Mouse (Mus musculus) limb, embryonic 12.5 days (tissue): Measurements from ENCODE around the gene Gosr1. TPM values are rescaled to one million over a fixed set of nuclear protein-coding genes. Genes with fewer than 3 reads are reported as not detected.

Experiments used
- ATAC-seq: fragments of 200-750 bp; cut with Nextera tagmentation; 2 replicates; pipeline ENCODE4 v1.8.0; 2017; ENCODE audit warnings: low read depth, moderate TSS enrichment; ENCODE audit not compliant: insufficient number of reproducible peaks, insufficient read depth, low FRiP score, low TSS enrichment
- H3K27ac ChIP-seq: fragments of 300-500 bp; sonication (generic); 2 replicates; pipeline ENCODE4 v1.5.1; 2016; ENCODE audit warnings: mild to moderate bottlenecking, moderate library complexity
- H3K27me3 ChIP-seq: fragments of 300-500 bp; sonication (generic); 2 replicates; pipeline ENCODE4 v1.6.1; 2016; ENCODE audit warnings: mild to moderate bottlenecking, moderate library complexity
- H3K36me3 ChIP-seq: fragments of 300-500 bp; sonication (generic); 2 replicates; pipeline ENCODE4 v1.6.1; 2016; ENCODE audit warnings: mild to moderate bottlenecking, moderate library complexity
- H3K4me1 ChIP-seq: fragments of 300-500 bp; sonication (generic); replicated peaks from 2 replicates; pipeline ENCODE4 v1.6.1; 2016
- H3K4me2 ChIP-seq: fragments of 300-500 bp; sonication (generic); 2 replicates; pipeline ENCODE4 v1.6.1; 2016; ENCODE audit warnings: mild to moderate bottlenecking, moderate library complexity
- H3K4me3 ChIP-seq: fragments of 300-500 bp; sonication (generic); replicated peaks from 2 replicates; pipeline ENCODE4 v1.5.1; 2016; ENCODE audit warnings: mild to moderate bottlenecking
- H3K9ac ChIP-seq: fragments of 300-500 bp; sonication (generic); replicated peaks from 2 replicates; pipeline ENCODE4 v1.6.1; 2016; ENCODE audit warnings: mild to moderate bottlenecking, moderate library complexity
- H3K9me3 ChIP-seq: fragments of 300-500 bp; sonication (generic); 2 replicates; pipeline ENCODE4 v1.6.1; 2016; ENCODE audit warnings: mild to moderate bottlenecking, moderate library complexity
- WGBS: fragments of 180-500 bp; shearing (Covaris S2); methylation state at CpG from one replicate; pipeline ENCODE4 v1.1.7; 2016; 5-methylcytosine and 5-hydroxymethylcytosine counted together
- polyA plus RNA-seq: library from polyadenylated mRNA; unstranded; fragments of >200 nt; fragmentation: Nextera tagmentation; extraction: Ambion mirVana; gene quantifications from 2 replicates; pipeline ENCODE4 v1.2.1, GENCODE M21; 2016

Gene Gosr1
- polyA plus RNA-seq, 1 experiment from 2014 or later = 23.7 TPM

GRCm38 (mm10) chr11:76734560-76734959, 28.8 kb downstream of the Gosr1 start:
- no peak overlapping the region for H3K4me3 ChIP-seq
- H3K4me1 ChIP-seq = no peaks in the 10 kb centered on the region
- H3K27me3 ChIP-seq = no peaks in the 10 kb centered on the region
- WGBS = 85% methylated on average over 3 of the region's 3 CpGs
- no peak for ATAC-seq
- no peak overlapping the region for H3K4me2 ChIP-seq
- no peak overlapping the region for H3K9ac ChIP-seq
- H3K27ac ChIP-seq = no peak overlapping the region
- H3K9me3 ChIP-seq = no peaks in the 10 kb centered on the region
- peaks cover 82% of the 10 kb centered on the region for H3K36me3 ChIP-seq

GRCm38 (mm10) chr11:76730650-76731049, 32.7 kb downstream of the Gosr1 start:
- no peaks in the 10 kb centered on the region for H3K27me3 ChIP-seq
- ATAC-seq = no peak
- no peak overlapping the region for H3K27ac ChIP-seq
- 90% methylated on average over 3 of the region's 3 CpGs for WGBS
- peaks cover 86% of the 10 kb centered on the region for H3K36me3 ChIP-seq
- no peak overlapping the region for H3K4me2 ChIP-seq
- no peak overlapping the region for H3K9ac ChIP-seq
- H3K4me3 ChIP-seq = no peak overlapping the region
- no peaks in the 10 kb centered on the region for H3K9me3 ChIP-seq
- peaks cover 1% of the 10 kb centered on the region; the same call in 1 of the 2 replicates for H3K4me1 ChIP-seq

GRCm38 (mm10) chr11:76728093-76728492, 35.3 kb downstream of the Gosr1 start:
- peaks cover 60% of the 10 kb centered on the region for H3K36me3 ChIP-seq

GRCm38 (mm10) chr11:76723911-76724310, 39.5 kb downstream of the Gosr1 start:
- Histone ChIP-seq H3K36me3 (peaks cover 19% of the 10 kb centered on the region), H3K9me3 (no peaks in the 10 kb centered on the region), H3K9ac (no peak overlapping the region), H3K4me1 (peaks cover 11% of the 10 kb centered on the region), H3K4me2 (no peak overlapping the region), H3K27me3 (no peaks in the 10 kb centered on the region), H3K27ac (no peak overlapping the region; the same call in 1 of the 2 replicates), H3K4me3 (no peak overlapping the region)
- ATAC-seq = no peak
- 72% methylated on average over 8 of the region's 8 CpGs for WGBS

More at GRCm38 (mm10) chr11:76728093-76728492, 35.3 kb downstream of the Gosr1 start:
- Histone ChIP-seq H3K27me3 (no peaks in the 10 kb centered on the region), H3K4me1 (peaks cover 11% of the 10 kb centered on the region), H3K4me3 (no peak overlapping the region), H3K9ac (no peak overlapping the region), H3K27ac (no peak overlapping the region), H3K4me2 (no peak overlapping the region), H3K9me3 (no peaks in the 10 kb centered on the region)
- 95% methylated on average over 11 of the region's 11 CpGs for WGBS
- no peak for ATAC-seq

- Histone ChIP-seq H3K27me3 (no peaks in the 10 kb centered on the region; the same call in 1 of the 2 replicates), H3K4me3 (no peak overlapping the region), H3K36me3 (no peaks in the 10 kb centered on the region), H3K4me2 (no peak overlapping the region), H3K9me3 (no peaks in the 10 kb centered on the region), H3K9ac (no peak overlapping the region), H3K4me1 (no peaks in the 10 kb centered on the region), H3K27ac (no peak overlapping the region)
- no peak for ATAC-seq
- 78% methylated on average over 4 of the region's 4 CpGs for WGBS
Measured at GRCm38 (mm10) chr11:76717000-76717399, 46.4 kb downstream of the Gosr1 start.

- H3K4me3 ChIP-seq = no peak overlapping the region
- peaks cover 13% of the 10 kb centered on the region for H3K4me1 ChIP-seq
- 32% methylated on average over 13 of the region's 17 CpGs for WGBS
- peak overlapping the region; percentile 24; the same call in 1 of the 2 replicates for H3K4me2 ChIP-seq
- H3K9ac ChIP-seq = no peak overlapping the region
- no peak overlapping the region for H3K27ac ChIP-seq
- 0 out of 2 replicates have a peak, but pooled peaks cover 6% of the 10 kb centered on the region for H3K9me3 ChIP-seq
- no peaks in the 10 kb centered on the region for H3K36me3 ChIP-seq
- ATAC-seq = peak; percentile 53; the same call in 1 of the 2 replicates
- no peaks in the 10 kb centered on the region for H3K27me3 ChIP-seq
Measured at GRCm38 (mm10) chr11:76709625-76710452, 53.5 kb downstream of the Gosr1 start.

- no peak overlapping the region for H3K4me2 ChIP-seq
- no peaks in the 10 kb centered on the region for H3K36me3 ChIP-seq
- H3K9ac ChIP-seq = no peak overlapping the region
- ATAC-seq = no peak
- H3K4me3 ChIP-seq = no peak overlapping the region
- 0 out of 2 replicates have a peak, but pooled peaks cover 6% of the 10 kb centered on the region for H3K9me3 ChIP-seq
- peaks cover 13% of the 10 kb centered on the region for H3K4me1 ChIP-seq
- 38% methylated on average over 1 of the region's 1 CpGs for WGBS
- H3K27ac ChIP-seq = no peak overlapping the region
- no peaks in the 10 kb centered on the region for H3K27me3 ChIP-seq
Measured at GRCm38 (mm10) chr11:76708881-76709280, 54.5 kb downstream of the Gosr1 start.

- Histone ChIP-seq H3K27ac (no peak overlapping the region), H3K4me1 (peaks cover 13% of the 10 kb centered on the region), H3K36me3 (no peaks in the 10 kb centered on the region), H3K4me2 (no peak overlapping the region), H3K27me3 (no peaks in the 10 kb centered on the region), H3K9ac (no peak overlapping the region), H3K4me3 (no peak overlapping the region), H3K9me3 (0 out of 2 replicates have a peak, but pooled peaks cover 6% of the 10 kb centered on the region)
- WGBS = 91% methylated on average over 1 of the region's 1 CpGs
- ATAC-seq = no peak
Measured at GRCm38 (mm10) chr11:76708066-76708465, 55.3 kb downstream of the Gosr1 start.

GRCm38 (mm10) chr11:76707656-76708055, 55.7 kb downstream of the Gosr1 start:
- H3K9me3 ChIP-seq = 0 out of 2 replicates have a peak, but pooled peaks cover 6% of the 10 kb centered on the region
- H3K4me3 ChIP-seq = no peak overlapping the region
- no peak overlapping the region for H3K4me2 ChIP-seq
- no peaks in the 10 kb centered on the region for H3K27me3 ChIP-seq
- no peak overlapping the region for H3K9ac ChIP-seq
- no peaks in the 10 kb centered on the region for H3K36me3 ChIP-seq
- H3K27ac ChIP-seq = no peak overlapping the region
- 84% methylated on average over 3 of the region's 3 CpGs for WGBS
- ATAC-seq = no peak
- peaks cover 13% of the 10 kb centered on the region for H3K4me1 ChIP-seq

- H3K27me3 ChIP-seq = no peaks in the 10 kb centered on the region; the same call in 1 of the 2 replicates
- no peak overlapping the region for H3K9ac ChIP-seq
- H3K4me3 ChIP-seq = no peak overlapping the region
- ATAC-seq = no peak
- no peaks in the 10 kb centered on the region for H3K4me1 ChIP-seq
- H3K4me2 ChIP-seq = peak overlapping the region; percentile 30
- H3K9me3 ChIP-seq = no peaks in the 10 kb centered on the region
- WGBS = 50% methylated on average over 9 of the region's 9 CpGs
- H3K27ac ChIP-seq = no peak overlapping the region
- H3K36me3 ChIP-seq = no peaks in the 10 kb centered on the region
Measured at GRCm38 (mm10) chr11:76699626-76700025, 63.8 kb downstream of the Gosr1 start.

- ATAC-seq = no peak
- Histone ChIP-seq H3K4me2 (no peak overlapping the region), H3K4me3 (no peak overlapping the region), H3K36me3 (no peaks in the 10 kb centered on the region), H3K9ac (no peak overlapping the region), H3K4me1 (no peaks in the 10 kb centered on the region), H3K9me3 (no peaks in the 10 kb centered on the region), H3K27me3 (no peaks in the 10 kb centered on the region; the same call in 1 of the 2 replicates), H3K27ac (no peak overlapping the region)
- WGBS = 66% methylated on average over 6 of the region's 6 CpGs
Measured at GRCm38 (mm10) chr11:76695810-76696209, 67.6 kb downstream of the Gosr1 start.
